Mouse (Mus musculus) telencephalon, adult 2 months (tissue): ENCODE measurements around the gene Eci3.

Experiments
- DNase-seq: peaks from one replicate; pipeline ENCODE4 v3.0.0-alpha.2; 2011; ENCODE audit warnings: low read depth, low spot score

The Eci3 gene

GRCm38 (mm10) chr13:34934931-34935644 is 28.5 kb downstream of the Eci3 start:
- DNase-seq: peak; percentile 9

- no peak for DNase-seq
Observed at GRCm38 (mm10) chr13:34924210-34924609, 39.4 kb downstream of the Eci3 start, which contains the start of the genes Fam217a and 4933417A18Rik. Fam217a (minus strand) TSS chr13:34924310. 4933417A18Rik (plus strand) TSS chr13:34924409.

GRCm38 (mm10) chr13:34916520-34917167 is 47.0 kb downstream of the Eci3 start:
- no peak for DNase-seq

- no peak for DNase-seq
Observed at GRCm38 (mm10) chr13:34914614-34915013, 49.0 kb downstream of the Eci3 start.
